Mouse (Mus musculus): ENCODE measurements around the gene Caskin2.

- TF ChIP-seq POLR2A (IDR thresholded peaks at IDR 0.05; ENCODE audit: low read depth, low read length) (no peak), TBP (conservative IDR thresholded peaks at IDR 0.05; ENCODE audit: low read depth, low read length) (0 out of 2 replicates have a peak, but pooled peaks have one; percentile 24), SMC3 (IDR thresholded peaks at IDR 0.05; ENCODE audit: low read depth, low read length) (no peak)
Observed at GRCm38 (mm10) chr11:115786473-115786872, 27.0 kb downstream of the Caskin2 start.

Data from CH12.LX (cell line).